Mouse (Mus musculus): ENCODE data around the gene Cd93.
A peak's percentile ranks its signal among the peaks of the same experiment; 100 is the strongest.

Cd93 gene

GRCm38 (mm10) chr2:148442172-148442571, 1.2 kb downstream of the Cd93 start:
- no peak for DNase-seq (ENCODE audit: low spot score)

DNA sequence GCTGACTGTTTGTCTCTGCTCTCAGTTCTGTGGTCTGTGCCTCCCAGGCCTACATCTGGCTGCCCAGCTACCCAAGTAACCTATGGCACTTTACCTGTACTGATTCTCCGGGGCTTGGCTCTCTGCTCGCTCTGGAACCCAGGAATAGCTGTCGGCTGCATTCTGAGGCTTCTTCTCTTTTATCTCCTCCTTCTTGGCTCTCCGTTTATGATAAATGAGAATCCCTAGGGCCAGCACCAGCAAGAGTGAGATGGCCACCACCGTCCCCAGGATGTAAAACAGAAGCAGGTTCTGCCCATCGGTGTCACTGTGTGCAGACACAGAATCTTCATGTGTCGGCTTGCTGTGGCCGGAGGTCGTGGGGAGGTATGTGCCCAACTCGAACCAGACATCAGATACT, 1.9 kb downstream of the Cd93 start:
- DNase-seq (ENCODE audit: low spot score), result no peak

- DNase-seq (ENCODE audit: low spot score), result no peak
Observed at GRCm38 (mm10) chr2:148439691-148440276, 3.6 kb downstream of the Cd93 start.

DNA sequence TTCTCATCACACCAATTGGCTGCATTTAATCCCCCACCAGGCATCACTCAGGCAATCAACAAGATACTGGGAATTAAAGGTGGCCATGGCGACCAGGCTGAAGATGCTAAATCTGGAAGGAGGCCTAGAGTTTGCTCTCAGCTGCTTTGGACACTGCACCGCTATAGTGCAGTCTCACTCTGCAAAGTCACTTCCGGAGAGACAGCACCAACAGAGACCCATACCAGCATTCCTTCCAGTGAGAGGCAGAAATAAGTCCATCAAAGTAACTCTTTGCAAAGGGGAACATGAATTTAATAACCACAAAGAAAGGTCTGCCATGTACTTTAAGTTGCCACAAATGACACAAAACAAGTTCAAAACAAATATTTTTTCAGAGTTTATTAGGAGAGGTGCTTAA, 7.1 kb downstream of the Cd93 start:
- no peak for DNase-seq (ENCODE audit: low spot score)

GRCm38 (mm10) chr2:148432346-148432745, 11.0 kb downstream of the Cd93 start:
- no peak for DNase-seq (ENCODE audit: low spot score)

- DNase-seq (ENCODE audit: low spot score), result no peak
Observed at GRCm38 (mm10) chr2:148430941-148431340, 12.4 kb downstream of the Cd93 start.

- no peak for DNase-seq (ENCODE audit: low spot score)
Observed at GRCm38 (mm10) chr2:148429001-148429505, 14.3 kb downstream of the Cd93 start.

DNA sequence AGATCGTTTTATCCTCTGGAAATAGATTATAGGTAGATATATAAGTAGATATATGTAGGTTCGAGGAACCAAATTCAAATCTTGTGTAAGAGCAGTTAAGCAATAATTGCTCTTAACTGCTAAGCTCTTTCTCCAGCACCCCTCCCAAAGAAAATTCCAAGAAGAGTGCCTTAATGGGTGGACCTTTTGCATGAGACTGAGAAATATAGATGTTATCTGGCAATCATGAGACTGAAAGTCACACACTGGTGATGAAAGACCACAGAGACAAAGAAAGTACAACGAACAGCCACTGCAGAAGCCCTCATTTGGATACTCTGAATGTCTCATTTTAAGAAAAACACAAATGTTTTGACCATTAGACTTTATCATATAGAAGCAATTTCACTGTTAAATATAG, 14.8 kb downstream of the Cd93 start:
- DNase-seq (ENCODE audit: low spot score), result no peak

DNA sequence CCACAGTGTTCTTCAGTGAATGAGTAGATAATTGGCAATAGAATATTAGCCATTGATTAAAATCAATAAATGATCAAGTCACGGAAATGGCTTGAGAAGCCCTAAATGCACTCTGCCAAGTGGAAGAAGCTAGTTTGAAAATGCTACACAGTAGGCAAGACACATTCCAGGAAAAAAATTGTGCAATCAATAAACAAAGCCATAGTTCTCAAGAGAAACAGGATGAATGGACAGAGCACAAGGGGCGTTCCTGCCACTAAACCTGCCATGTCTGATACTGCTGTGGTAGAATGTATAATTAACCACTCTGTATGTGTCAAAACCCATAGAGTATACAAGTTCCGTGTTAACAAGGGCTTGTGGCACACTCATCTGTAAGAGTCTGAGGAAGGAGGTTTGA, 15.8 kb downstream of the Cd93 start:
- no peak for DNase-seq (ENCODE audit: low spot score)

GRCm38 (mm10) chr2:148425709-148426382, 17.5 kb downstream of the Cd93 start:
- no peak for DNase-seq (ENCODE audit: low spot score)

GRCm38 (mm10) chr2:148421706-148422105, 21.7 kb downstream of the Cd93 start:
- no peak for DNase-seq (ENCODE audit: low spot score)

GRCm38 (mm10) chr2:148421112-148421511, 22.3 kb downstream of the Cd93 start:
- no peak for DNase-seq (ENCODE audit: low spot score)

DNA sequence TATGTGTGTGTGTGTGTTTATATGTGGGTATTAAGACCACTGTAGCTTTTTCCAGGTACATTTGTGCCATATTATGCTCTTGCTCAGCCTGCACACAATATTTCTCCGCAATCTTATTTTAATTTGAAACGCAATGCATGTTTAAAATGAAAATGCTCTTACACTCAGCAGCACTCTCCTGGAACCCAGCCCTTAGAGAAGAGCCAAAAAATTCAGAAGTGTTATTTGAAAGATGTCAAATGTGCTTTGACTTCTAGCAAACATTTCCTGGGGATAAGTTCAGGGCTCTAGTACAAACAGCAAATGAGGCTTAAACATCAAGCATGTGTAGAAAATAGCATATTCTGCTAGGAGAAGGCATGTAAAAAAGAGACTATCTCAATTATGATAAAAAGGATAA, 23.6 kb downstream of the Cd93 start:
- no peak for DNase-seq (ENCODE audit: low spot score)

- no peak for DNase-seq (ENCODE audit: low spot score)
Observed at GRCm38 (mm10) chr2:148419151-148419550, 24.2 kb downstream of the Cd93 start.

- DNase-seq (ENCODE audit: low spot score), result no peak
Observed at GRCm38 (mm10) chr2:148409821-148410220, 33.5 kb downstream of the Cd93 start.

DNA sequence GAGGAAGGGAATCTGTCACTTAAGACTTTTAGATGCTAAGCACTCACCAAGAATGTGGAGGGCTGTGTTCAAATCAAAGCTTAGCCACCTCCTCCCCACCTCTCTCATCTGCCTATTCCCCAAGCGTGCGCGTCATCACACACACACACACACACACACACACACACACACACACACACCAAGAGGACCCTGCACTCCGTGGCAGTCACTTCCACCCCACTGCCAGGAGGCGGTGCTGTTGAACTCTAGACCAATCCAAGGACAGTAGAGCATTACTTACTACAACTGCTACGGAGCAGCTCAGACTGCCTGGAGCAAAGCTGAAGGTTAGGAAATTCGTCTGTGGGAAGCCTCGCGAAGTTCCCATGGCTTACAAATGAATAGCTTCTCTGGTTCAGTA, 34.2 kb downstream of the Cd93 start:
- DNase-seq (ENCODE audit: low spot score), result peak; percentile 37

GRCm38 (mm10) chr2:148408761-148409120, 34.6 kb downstream of the Cd93 start:
- DNase-seq (ENCODE audit: low spot score), result no peak

GRCm38 (mm10) chr2:148407870-148408760, 35.2 kb downstream of the Cd93 start, which contains the start of gene Thbd:
Gene Thbd (minus strand): TSS chr2:148408188.
- peak; percentile 18 for DNase-seq (ENCODE audit: low spot score)

- DNase-seq (ENCODE audit: low spot score), result no peak
Observed at GRCm38 (mm10) chr2:148406971-148407869, 36.1 kb downstream of the Cd93 start.

DNA sequence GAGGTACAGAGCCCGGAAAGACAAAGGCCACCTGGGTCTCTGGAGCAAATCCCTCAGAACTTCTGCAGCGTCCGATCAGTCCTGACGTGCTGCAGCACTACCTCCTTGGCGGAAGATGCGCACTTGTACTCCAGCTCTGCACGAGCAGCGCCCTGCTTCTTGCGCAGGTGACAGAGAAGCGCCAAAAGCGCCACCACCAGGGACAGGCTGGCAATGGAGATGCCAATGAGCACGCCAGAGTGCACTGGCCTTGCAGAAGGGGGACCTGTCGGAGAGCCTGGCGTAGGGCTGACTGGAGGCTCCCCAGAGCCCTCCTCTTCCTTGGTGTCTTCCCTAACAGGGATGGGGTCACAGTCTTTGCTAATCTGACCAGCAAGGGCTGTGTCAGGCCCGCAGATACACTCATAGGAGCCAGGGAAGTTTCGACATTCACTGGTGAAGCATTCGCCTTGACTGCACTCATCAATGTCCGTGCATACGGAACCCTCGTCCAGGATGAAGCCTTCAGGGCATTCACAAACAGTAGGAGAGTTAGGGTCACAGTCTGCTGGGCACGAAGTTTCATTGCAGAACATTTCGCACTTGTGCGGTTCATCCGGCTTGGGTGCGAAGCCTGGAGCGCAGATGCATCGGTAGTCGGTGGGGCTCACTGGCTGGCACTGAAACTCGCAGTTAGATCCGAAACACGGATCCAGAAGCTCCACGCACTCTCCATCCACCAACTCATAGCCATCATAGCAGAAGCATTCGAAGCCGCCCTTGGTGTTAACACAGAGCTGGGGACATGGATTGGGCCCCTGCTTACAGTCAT, 37.0 kb downstream of the Cd93 start:
- DNase-seq (ENCODE audit: low spot score), result no peak

DNA sequence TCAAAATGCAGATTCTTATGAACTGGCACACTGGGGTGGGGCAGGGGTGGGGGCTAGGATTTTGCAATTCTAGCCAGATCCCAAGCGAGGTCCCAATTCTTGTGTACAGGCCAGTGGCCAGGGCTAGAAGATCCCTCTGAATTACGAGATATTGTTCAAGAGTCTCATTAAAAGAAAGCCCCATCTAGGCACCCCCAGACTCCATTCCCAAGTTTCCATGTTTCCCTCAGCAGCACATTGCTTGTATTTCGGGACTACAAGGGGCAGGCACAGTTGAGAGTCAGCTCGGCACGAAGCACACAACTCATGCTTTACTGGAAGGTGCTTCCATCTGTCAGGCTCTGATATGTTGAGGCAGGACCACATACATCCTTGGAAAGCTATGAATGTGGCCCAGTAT, 38.5 kb downstream of the Cd93 start:
- DNase-seq (ENCODE audit: low spot score), result no peak

Data from urinary bladder, postnatal 10 days (tissue).